Mouse (Mus musculus) hindbrain, embryonic 10.5 days (tissue): Measurements from ENCODE around the gene Mc1r. TPM values are rescaled to one million over a fixed set of nuclear protein-coding genes. Genes with fewer than 3 reads are reported as not detected.

Experiments
- DNase-seq: peaks from one replicate; pipeline ENCODE4 v3.0.0-alpha.2; 2017; ENCODE audit warnings: low spot score
- H3K27ac ChIP-seq: fragments of 300-500 bp; sonication (generic); 2 replicates; pipeline ENCODE4 v1.5.1; 2016; ENCODE audit warnings: mild to moderate bottlenecking, moderate library complexity
- H3K27me3 ChIP-seq: fragments of 300-500 bp; sonication (generic); 2 replicates; pipeline ENCODE4 v1.6.1; 2016; ENCODE audit warnings: mild to moderate bottlenecking; ENCODE audit not compliant: poor library complexity, insufficient read depth, severe bottlenecking
- H3K36me3 ChIP-seq: fragments of 300-500 bp; sonication (generic); 2 replicates; pipeline ENCODE4 v1.6.1; 2016; ENCODE audit warnings: mild to moderate bottlenecking, moderate library complexity
- H3K4me1 ChIP-seq: fragments of 300-500 bp; sonication (generic); replicated peaks from 2 replicates; pipeline ENCODE4 v1.6.1; 2016; ENCODE audit warnings: mild to moderate bottlenecking
- H3K4me3 ChIP-seq: fragments of 300-500 bp; sonication (generic); 2 replicates; pipeline ENCODE4 v1.5.1; 2016; ENCODE audit warnings: mild to moderate bottlenecking, moderate library complexity
- H3K9me3 ChIP-seq: fragments of 300-500 bp; sonication (generic); 2 replicates; pipeline ENCODE4 v1.6.1; 2016; ENCODE audit warnings: mild to moderate bottlenecking, moderate library complexity
- WGBS: fragments of 180-500 bp; shearing (Covaris S2); methylation state at CpG from one replicate; pipeline ENCODE4 v1.1.7; 2016; 5-methylcytosine and 5-hydroxymethylcytosine counted together
- polyA plus RNA-seq: library from polyadenylated mRNA; unstranded; fragments of >200 nt; fragmentation: Nextera tagmentation; extraction: Ambion mirVana; gene quantifications from 2 replicates; pipeline ENCODE4 v1.2.1, GENCODE M21; 2016

Mc1r gene
- polyA plus RNA-seq, result 0.05 and 0.21 TPM in 2 replicates

DNA sequence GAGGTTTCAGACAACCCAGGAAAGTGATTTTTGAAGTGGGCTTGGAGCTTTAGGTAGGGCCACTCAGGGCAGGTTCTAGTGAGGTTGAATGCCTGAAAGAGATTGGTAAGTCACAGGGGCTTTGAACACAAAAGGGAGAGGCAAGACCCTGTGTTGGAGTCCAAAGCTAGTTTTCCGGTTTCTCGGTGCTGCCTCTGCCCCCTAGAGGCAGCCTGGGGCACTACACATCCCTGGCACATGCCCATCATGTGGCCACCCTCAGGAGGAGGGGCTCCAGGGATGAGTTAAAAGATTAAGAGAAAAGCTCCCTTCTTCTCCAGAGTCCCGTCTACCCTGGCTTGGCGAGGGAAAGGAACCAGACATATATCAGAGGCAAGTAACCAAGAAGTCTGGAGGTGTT, at the start of gene Mc1r:
Gene Mc1r, plus strand, starts transcription at position 322 of the 400 bp plus-strand sequence.
- peak within 1 kb of the TSS; percentile 51; the same call in 1 of the 2 replicates for H3K27ac ChIP-seq

DNA sequence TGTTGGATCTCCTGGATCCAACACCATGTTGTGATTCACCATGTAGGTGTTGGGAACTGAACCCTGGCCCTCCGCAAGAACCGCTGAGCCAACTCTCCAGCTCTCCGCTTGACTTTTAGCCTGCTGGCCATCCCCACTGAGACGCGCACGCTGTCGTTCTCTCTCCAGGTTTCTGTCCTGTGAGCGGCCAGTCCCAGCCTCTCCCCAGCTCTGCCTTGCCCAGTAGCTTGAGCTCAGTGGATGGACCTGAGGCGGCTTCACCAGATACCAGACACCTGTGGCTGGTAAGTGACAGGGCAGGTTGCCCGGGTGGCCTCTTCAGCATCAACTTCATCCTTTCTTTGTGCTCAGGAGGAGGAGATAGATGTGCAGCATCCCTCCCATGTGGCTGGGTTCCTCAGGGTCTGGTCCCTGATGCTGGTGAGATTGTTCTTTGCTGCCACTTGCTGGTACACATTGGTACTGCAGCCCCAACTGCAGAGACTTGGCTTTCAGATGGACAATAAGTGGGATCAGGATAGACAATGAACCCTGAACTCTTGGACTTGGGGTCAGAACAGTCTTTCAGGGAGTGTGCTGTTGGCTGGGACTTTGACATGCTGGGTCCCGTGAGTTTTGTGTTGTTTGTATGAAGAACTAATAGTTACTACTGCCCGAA, 45.7 kb upstream of the Mc1r start:
- Histone ChIP-seq H3K27me3 (peaks cover 7% of the 10 kb centered on the region; the same call in 1 of the 2 replicates), H3K4me3 (no peak overlapping the region), H3K9me3 (no peaks in the 10 kb centered on the region), H3K27ac (no peak overlapping the region), H3K4me1 (peaks cover 3% of the 10 kb centered on the region; the same call in 1 of the 2 replicates), H3K36me3 (peaks cover 56% of the 10 kb centered on the region)
- WGBS, result 38% methylated on average over 12 of the region's 12 CpGs
- peak; percentile 88 for DNase-seq

More for the DNA sequence above, at the start of gene Mc1r:
- H3K36me3 ChIP-seq, result peaks cover 18% of the 10 kb centered on the region
- 12% methylated on average over 4 of the region's 4 CpGs for WGBS
- peak; percentile 74 for DNase-seq
- peaks cover 37% of the 10 kb centered on the region for H3K27me3 ChIP-seq
- peaks cover 53% of the 10 kb centered on the region for H3K4me1 ChIP-seq
- no peaks in the 10 kb centered on the region for H3K9me3 ChIP-seq
- H3K4me3 ChIP-seq, result peak within 1 kb of the TSS; percentile 7; the same call in 1 of the 2 replicates

DNA sequence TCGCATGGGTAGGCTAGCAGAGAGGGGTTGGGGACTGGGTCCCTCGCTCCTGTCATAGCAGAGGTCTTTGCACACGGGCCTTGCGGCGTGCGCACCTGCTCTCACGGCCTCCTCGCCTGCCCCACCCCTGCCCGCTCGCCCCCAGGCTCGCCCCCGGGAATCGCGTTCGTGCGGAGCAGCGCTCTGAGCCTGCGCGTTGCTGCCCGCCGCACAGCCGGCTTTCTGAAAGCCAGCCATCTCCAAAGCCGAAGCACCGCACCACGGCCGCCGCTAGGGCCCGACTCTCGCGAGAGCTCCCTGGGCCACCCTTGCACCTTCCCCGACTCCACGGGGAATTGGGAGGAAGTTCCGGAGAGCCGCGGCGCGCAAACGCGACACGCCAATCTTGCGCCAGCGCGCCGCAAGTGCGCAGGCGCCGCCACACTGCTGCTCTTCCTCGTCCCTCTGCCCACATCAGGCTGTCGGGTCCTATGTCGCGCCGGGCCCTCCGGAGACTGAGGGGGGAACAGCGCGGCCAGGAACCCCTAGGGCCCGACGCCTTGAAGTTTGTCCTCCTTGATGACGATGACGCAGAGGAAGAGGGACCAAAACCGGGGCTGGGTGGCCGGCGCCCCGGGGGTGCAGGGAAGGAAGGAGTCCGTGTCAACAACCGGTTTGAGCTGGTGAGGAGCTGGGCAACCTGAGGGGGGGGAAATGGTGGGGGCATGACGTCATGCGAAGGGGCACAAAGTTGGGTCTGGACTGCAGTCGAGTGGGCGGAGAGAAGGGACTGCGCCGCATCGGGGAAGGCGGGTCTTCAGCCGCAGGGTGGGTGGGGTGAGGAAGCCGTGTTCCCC, 33.3 kb upstream of the Mc1r start, which contains the start of gene Tcf25:
Gene Tcf25, plus strand, starts transcription at position 351 of the 836 bp plus-strand sequence.
- Histone ChIP-seq H3K4me1 (peaks cover 30% of the 10 kb centered on the region), H3K36me3 (peaks cover 47% of the 10 kb centered on the region), H3K27me3 (0 out of 2 replicates have a peak, but pooled peaks cover 3% of the 10 kb centered on the region), H3K9me3 (no peaks in the 10 kb centered on the region), H3K4me3 (peak within 1 kb of the TSS; percentile 80), H3K27ac (peak within 1 kb of the TSS; percentile 95)
- under 1% methylated on average over 75 of the region's 75 CpGs for WGBS
- DNase-seq, result peak; percentile 97

DNA sequence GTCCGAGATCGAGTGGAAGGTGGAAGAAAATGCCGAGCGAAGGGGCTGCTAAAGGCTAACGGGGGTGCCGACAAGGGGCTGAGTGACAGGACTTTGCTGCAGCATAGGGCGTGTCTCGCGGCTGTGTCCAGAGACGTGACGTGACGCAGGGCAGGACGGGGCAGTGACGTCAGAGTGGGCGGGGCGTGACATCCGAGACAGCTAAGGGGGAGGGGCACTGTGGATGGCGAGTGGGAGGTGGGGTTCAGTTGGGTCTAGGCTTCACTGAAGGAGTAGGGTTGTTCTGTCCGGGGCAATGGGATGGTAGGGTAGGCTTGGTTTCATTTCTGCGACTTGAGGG, 32.7 kb upstream of the Mc1r start:
- Histone ChIP-seq H3K4me1 (peaks cover 30% of the 10 kb centered on the region), H3K36me3 (peaks cover 42% of the 10 kb centered on the region), H3K27ac (peak overlapping the region; percentile 95), H3K4me3 (peak overlapping the region; percentile 80), H3K27me3 (0 out of 2 replicates have a peak, but pooled peaks cover 3% of the 10 kb centered on the region), H3K9me3 (no peaks in the 10 kb centered on the region)
- under 1% methylated on average over 20 of the region's 20 CpGs for WGBS
- peak; percentile 95 for DNase-seq

DNA sequence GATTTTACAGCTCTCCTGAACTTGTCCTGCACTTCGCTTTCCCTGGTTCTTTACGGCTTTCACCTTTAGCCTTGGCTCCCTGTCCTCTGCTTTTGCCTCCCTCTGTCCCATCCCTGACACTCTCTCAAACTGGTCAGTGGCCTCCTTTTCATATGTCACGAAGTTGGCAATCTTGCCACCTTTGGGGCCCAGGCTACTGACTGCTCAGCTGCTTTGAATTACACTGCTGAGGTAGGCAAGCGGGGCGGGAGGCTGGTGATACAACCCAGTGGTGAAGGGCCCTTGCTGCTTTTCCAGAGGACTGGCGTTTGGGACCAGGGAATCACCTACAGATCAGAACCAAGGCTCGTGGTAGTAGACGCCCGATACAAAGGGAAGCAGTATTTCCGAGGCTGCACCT, 31.2 kb upstream of the Mc1r start:
- no peak overlapping the region for H3K27ac ChIP-seq
- 90% methylated on average over 10 of the region's 10 CpGs for WGBS
- H3K9me3 ChIP-seq, result no peaks in the 10 kb centered on the region
- H3K4me3 ChIP-seq, result no peak overlapping the region
- peaks cover 30% of the 10 kb centered on the region for H3K36me3 ChIP-seq
- H3K4me1 ChIP-seq, result peaks cover 30% of the 10 kb centered on the region
- DNase-seq, result no peak
- H3K27me3 ChIP-seq, result 0 out of 2 replicates have a peak, but pooled peaks cover 2% of the 10 kb centered on the region

DNA sequence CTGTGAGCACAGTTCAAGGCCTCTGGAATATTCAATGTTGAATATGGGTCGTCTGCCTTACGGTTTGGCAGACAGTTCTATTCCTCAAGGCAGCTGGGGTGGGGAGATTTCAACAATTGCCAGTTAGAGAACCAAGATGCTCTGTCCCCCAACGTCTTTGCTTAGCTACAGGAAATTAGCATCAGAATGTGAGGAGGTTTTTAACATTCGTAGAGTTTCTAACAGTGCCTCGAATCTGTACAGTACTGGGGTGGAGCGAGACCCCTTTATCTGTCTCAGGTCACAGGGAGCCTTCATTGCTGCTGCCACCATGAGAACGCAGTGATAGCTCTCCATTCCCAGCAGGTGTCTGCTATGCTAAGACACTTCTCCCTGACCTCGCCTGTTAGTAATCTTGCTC, 30.8 kb upstream of the Mc1r start:
- 75% methylated on average over 8 of the region's 8 CpGs for WGBS
- H3K9me3 ChIP-seq, result no peaks in the 10 kb centered on the region
- peaks cover 30% of the 10 kb centered on the region for H3K4me1 ChIP-seq
- DNase-seq, result no peak
- no peak overlapping the region for H3K4me3 ChIP-seq
- no peaks in the 10 kb centered on the region for H3K27me3 ChIP-seq
- no peak overlapping the region for H3K27ac ChIP-seq
- H3K36me3 ChIP-seq, result peaks cover 34% of the 10 kb centered on the region

DNA sequence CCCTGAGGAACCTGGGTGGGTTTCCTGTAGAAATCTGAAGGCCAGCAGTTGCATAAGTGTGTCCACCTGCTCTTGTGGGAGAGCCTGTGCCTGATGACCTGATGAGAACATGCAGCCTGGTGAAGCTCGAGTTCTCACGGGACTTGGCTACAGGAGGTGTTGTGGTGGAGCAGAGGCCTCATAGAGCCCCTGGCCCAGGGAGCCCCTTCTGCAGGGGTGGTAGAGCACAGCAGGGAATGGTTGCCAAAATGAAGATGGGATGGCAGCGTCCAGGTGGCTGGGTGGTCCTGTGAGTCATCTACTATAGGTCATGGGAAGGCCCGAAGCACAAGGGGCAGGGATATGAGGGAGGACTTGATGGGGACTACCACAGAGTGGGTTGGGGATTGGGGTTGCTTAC, 25.2 kb upstream of the Mc1r start:
- no peak overlapping the region for H3K27ac ChIP-seq
- H3K4me3 ChIP-seq, result no peak overlapping the region
- no peaks in the 10 kb centered on the region for H3K9me3 ChIP-seq
- H3K36me3 ChIP-seq, result peaks cover 76% of the 10 kb centered on the region
- DNase-seq, result no peak
- no peaks in the 10 kb centered on the region for H3K27me3 ChIP-seq
- WGBS, result 91% methylated on average over 4 of the region's 4 CpGs
- no peaks in the 10 kb centered on the region for H3K4me1 ChIP-seq

DNA sequence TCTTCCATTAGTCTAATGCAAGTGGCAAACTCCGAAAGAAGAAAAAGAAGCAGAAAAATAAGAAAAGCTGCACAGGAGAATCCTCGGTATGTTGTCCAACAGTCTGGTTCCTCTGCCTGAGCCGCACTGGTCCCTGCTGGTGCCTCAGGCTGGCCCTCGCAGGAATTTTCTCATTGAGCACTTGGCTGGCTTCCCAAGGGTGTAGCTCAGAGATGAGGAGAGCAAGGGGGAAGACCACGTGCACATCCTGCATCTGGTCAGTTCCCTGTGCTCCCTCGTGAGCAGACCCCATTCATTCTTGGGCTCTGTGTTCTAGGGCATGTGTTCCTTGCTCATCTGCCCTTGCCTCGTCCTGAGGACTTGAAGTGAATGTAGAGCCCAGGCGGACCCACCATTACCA, 24.4 kb upstream of the Mc1r start:
- H3K4me1 ChIP-seq, result no peaks in the 10 kb centered on the region
- no peaks in the 10 kb centered on the region for H3K9me3 ChIP-seq
- WGBS, result 94% methylated on average over 8 of the region's 8 CpGs
- no peak overlapping the region for H3K4me3 ChIP-seq
- no peak overlapping the region for H3K27ac ChIP-seq
- no peak for DNase-seq
- H3K27me3 ChIP-seq, result no peaks in the 10 kb centered on the region
- peaks cover 76% of the 10 kb centered on the region for H3K36me3 ChIP-seq

DNA sequence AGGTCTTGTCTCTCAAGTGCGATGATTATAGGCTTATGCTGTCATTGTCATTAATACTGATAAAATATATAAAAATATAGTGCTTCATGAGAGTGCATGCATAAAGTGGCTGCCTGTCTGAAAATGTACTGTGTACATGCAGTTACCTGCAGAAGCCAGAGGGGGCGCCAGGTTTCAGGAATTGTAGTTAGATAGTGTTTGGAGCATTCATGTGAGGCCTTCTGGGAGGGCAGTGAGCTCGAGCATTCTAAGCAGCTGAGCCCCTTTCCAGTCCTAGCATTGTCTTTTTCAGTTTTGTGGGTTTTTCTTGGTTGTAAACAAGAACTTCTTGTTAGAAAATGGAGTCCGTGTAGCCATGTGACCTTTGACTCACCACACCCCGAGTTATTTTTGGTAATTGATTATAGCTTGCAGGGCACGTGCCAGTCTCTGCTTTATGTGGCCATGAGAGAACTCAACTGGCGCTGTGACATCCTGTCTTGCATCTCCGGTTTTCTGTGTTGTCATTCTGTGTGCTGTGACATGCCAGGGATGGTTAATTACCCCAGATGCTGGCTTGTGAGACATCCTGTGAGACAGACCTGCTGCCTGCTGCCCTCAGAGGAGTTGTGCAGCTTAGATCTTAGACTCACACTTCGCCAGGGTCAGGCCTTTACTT, 21.9 kb upstream of the Mc1r start:
- H3K36me3 ChIP-seq, result peaks cover 94% of the 10 kb centered on the region
- WGBS, result 75% methylated on average over 9 of the region's 9 CpGs
- DNase-seq, result peak; percentile 38
- H3K4me1 ChIP-seq, result no peaks in the 10 kb centered on the region
- no peak overlapping the region for H3K4me3 ChIP-seq
- H3K27me3 ChIP-seq, result no peaks in the 10 kb centered on the region
- no peaks in the 10 kb centered on the region for H3K9me3 ChIP-seq
- no peak overlapping the region for H3K27ac ChIP-seq

DNA sequence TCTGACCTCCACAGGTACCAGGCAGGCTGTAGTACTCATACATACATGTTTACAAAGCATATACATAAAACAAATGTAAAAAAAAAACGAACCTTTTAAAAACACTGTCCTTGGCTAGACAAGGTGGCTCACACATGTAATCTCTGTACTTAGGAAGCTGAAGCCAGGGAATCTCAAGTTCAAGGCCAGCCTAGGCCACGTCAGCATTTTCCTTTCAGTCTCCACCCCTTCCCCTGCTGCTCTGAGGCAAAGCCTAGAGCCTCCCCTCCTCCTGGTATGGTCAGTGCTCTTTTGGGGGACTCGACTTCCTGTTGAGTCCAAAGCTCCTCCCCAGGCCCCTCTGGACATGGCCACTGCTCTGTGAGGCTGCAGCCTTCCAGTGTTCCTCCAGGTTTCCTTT, 19.9 kb upstream of the Mc1r start:
- H3K4me1 ChIP-seq, result no peaks in the 10 kb centered on the region
- no peak for DNase-seq

DNA sequence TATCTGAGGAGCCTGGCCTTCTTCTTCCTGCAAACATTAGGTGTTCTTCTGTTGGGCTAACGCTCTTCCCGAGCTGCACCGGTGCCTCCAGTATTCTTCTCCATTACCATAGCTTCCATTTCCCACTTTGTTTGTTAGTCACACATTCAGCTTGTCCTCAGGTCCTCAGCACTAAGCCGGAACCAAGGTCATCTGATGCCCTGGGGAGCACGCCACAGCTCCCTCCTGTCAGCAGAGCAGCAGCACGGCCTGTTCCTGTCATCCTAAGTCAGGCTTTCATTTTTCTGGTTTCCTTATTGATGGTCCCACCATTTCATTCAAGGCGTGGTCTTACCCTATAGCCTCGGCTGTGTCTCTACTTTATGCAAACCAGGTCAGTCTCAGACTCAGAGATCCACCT, 19.1 kb upstream of the Mc1r start:
- no peaks in the 10 kb centered on the region for H3K9me3 ChIP-seq
- H3K36me3 ChIP-seq, result peaks cover 100% of the 10 kb centered on the region
- H3K4me3 ChIP-seq, result no peak overlapping the region
- WGBS, result 90% methylated on average over 8 of the region's 8 CpGs
- H3K27ac ChIP-seq, result no peak overlapping the region
- H3K27me3 ChIP-seq, result no peaks in the 10 kb centered on the region
- no peak for DNase-seq
- no peaks in the 10 kb centered on the region for H3K4me1 ChIP-seq

More for the DNA sequence above, 19.9 kb upstream of the Mc1r start:
- H3K36me3 ChIP-seq, result peaks cover 100% of the 10 kb centered on the region
- H3K27me3 ChIP-seq, result no peaks in the 10 kb centered on the region
- H3K27ac ChIP-seq, result no peak overlapping the region
- H3K4me3 ChIP-seq, result no peak overlapping the region
- WGBS, result 85% methylated on average over 3 of the region's 3 CpGs
- no peaks in the 10 kb centered on the region for H3K9me3 ChIP-seq

DNA sequence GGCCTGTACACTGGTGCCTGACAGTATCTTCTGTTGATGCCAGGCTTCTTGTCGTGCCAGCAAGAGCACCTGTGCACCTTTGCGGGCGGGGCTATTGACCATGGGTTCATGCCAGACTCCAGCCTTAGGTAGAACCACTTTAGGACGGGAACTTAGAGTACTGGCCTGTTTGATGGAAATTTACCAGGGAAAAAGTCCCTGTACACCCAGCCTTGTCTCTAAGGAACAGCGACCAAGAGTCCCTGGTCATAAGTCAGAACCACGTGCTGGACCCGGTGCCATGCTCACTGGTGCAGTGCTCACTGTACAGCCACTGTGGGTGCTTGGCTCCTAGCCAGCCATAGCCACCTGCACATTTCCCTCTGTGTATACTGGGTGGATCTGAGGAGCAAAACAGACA, 17.9 kb upstream of the Mc1r start:
- Histone ChIP-seq H3K4me3 (no peak overlapping the region), H3K4me1 (no peaks in the 10 kb centered on the region), H3K36me3 (peaks cover 100% of the 10 kb centered on the region), H3K27me3 (no peaks in the 10 kb centered on the region), H3K9me3 (no peaks in the 10 kb centered on the region), H3K27ac (no peak overlapping the region)
- 93% methylated on average over 7 of the region's 7 CpGs for WGBS
- DNase-seq, result no peak
